Mouse (Mus musculus): ENCODE results near the gene Cactin.

Gene Cactin

GRCm38 (mm10) chr10:81342686-81343505 lies 22.0 kb downstream of the Cactin start, which contains the start of gene Gipc3:
Gene Gipc3 (minus strand): TSS chr10:81343266.
- ATAC-seq (ENCODE audit: low TSS enrichment) = no peak

GRCm38 (mm10) chr10:81344421-81345161 lies 23.7 kb downstream of the Cactin start:
- no peak for ATAC-seq (ENCODE audit: low TSS enrichment)

DNA sequence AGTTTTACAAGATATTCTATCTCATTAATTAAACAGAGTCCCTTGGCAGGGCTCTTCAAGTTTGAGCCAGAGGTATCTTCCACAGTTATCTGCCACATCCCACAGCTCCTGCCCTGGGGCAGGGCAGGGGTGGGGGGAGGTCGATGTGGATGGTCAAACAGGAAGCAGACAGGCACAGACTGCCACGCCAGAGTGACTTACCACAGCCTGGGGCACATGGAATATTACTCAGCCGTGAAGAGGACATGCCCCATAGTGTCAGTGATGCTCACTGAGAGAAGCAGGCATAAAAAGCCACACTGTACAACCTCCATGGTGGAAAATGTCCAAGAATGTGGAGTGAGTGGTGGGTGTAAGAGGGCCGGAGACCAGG lies 24.2 kb downstream of the Cactin start:
- ATAC-seq (ENCODE audit: low TSS enrichment) = no peak

GRCm38 (mm10) chr10:81346453-81347067 lies 25.7 kb downstream of the Cactin start:
- ATAC-seq (ENCODE audit: low TSS enrichment) = peak; percentile 38

- no peak for ATAC-seq (ENCODE audit: low TSS enrichment)
These were observed 28.2 kb downstream of the Cactin start for GRCm38 (mm10) chr10:81349146-81349545.

GRCm38 (mm10) chr10:81349961-81350350 lies 29.1 kb downstream of the Cactin start:
- no peak for ATAC-seq (ENCODE audit: low TSS enrichment)

DNA sequence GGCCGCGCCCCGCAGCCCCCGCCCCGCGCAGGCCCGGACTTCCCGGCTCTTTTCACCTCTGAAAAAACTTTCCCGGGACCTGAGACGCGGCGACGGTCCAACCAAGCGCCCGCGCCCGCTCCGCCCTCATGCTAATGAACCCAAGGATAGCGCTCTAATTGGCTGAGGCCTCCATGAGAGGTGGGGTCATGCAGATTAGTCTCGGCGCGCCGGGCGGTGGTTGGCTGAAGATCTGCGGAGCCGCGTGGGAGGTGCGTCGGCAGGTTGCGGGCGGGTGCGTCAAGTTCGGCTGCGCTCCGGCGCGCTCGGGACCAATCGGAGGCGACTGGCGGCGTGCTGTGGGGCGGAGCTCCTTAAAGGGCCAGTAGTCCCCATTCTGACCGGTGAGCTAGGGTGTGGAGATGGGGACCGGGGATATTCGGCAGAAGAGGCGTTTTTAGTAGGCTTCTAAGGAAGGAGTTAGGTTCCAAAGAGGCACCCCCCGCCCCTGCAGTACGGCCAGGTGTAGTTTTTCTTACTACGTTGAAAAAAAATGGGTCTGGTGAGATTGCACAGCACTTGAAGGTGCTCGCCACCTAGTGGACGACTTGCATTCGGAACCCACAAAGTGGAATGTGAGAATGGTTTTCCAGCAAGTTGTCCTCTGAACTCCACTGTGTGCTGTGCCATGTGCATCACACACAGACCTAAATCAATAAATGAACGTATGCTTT lies 29.6 kb downstream of the Cactin start, which contains the start of gene Hmg20b:
Hmg20b (minus strand) TSS at position 130 of the 713 bp plus-strand sequence.
- ATAC-seq (ENCODE audit: low TSS enrichment) = peak; percentile 96

GRCm38 (mm10) chr10:81351678-81352291 lies 30.9 kb downstream of the Cactin start:
- ATAC-seq (ENCODE audit: low TSS enrichment) = no peak

- ATAC-seq (ENCODE audit: low TSS enrichment) = no peak
These were observed 34.0 kb downstream of the Cactin start for GRCm38 (mm10) chr10:81354738-81355477.

GRCm38 (mm10) chr10:81355533-81355932 lies 34.6 kb downstream of the Cactin start:
- ATAC-seq (ENCODE audit: low TSS enrichment) = no peak

DNA sequence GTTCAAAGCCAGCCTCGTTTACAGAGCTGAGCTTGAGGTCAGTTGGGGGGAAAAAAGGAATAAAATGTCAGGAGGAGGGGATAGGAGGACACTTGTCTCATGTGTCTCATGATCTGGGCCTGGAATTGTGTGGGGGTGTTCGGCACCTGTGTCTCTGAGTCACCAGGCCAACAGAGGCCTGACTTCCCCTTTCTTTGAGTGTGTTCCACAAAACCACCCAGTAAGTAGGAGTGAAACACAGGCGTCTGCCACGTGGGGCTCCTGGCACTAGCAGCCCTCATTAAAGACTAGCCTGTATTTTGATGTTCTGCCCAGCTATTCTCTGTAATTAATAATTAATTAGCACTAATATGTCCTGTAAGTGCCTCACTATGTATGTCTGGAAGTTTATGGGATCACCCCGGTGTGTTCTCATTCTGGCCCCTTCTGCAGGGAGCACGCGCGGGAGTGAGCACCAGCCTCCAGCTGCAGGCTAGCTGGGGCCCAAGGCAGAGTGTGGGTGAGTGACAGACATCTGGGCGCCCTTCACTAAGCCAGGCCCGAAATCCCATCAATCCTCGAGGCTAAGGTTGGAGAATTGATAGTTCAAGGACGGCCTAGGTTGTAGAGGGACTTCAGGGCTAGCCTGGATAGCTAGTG lies 35.6 kb downstream of the Cactin start:
- ATAC-seq (ENCODE audit: low TSS enrichment) = no peak

GRCm38 (mm10) chr10:81356991-81357844 lies 36.3 kb downstream of the Cactin start, which contains the start of gene Mfsd12:
Gene Mfsd12 (plus strand): TSS chr10:81357491.
- ATAC-seq (ENCODE audit: low TSS enrichment) = peak; percentile 91

- ATAC-seq (ENCODE audit: low TSS enrichment) = no peak
These were observed 37.3 kb downstream of the Cactin start for GRCm38 (mm10) chr10:81358209-81358608.

DNA sequence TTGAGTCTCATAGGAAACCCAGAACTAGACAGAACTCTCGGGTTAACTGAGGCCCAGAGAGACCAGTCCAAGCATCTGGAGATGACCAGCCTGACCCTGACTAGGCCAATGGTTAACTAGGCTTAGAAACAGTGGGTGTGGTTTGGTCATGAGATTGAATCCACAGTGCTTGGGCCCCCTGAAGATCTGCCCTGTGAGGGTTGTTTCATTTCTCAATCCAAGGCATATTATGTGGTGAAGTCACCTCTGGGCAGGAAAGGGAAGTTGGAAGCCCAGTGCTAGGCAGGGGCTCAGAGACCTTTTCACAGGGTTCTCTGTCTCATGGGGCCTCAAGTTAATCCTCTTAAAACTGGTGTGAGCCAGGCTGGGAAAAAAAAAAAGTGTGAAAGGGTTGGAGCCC lies 37.9 kb downstream of the Cactin start:
- ATAC-seq (ENCODE audit: low TSS enrichment) = no peak

DNA sequence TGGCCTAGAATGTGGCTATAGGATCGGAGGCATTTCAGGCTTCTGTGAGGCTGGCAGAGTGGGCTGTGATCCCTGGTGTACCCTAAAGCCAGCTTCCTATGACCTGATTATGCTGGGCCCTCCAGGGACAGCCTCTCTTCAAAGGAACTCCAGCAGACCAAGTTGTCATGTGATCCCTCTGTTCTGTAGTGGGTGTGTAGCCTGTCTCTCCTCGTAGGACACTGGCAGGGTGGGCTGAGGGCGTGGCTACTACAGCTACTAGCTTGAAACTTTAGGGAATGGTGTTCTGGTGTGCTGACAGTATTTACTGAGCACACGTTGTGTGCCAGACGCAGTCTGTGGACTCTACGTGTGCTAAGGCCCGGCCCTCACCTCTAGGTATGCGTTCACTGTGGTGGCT lies 39.8 kb downstream of the Cactin start:
- no peak for ATAC-seq (ENCODE audit: low TSS enrichment)

GRCm38 (mm10) chr10:81362336-81362949 lies 41.5 kb downstream of the Cactin start:
- ATAC-seq (ENCODE audit: low TSS enrichment) = no peak

GRCm38 (mm10) chr10:81363436-81364346 lies 42.8 kb downstream of the Cactin start:
- ATAC-seq (ENCODE audit: low TSS enrichment) = 0 out of 2 replicates have a peak, but pooled peaks have one; percentile 14

Data from frontal cortex, adult (tissue).